Mouse (Mus musculus): Measurements from ENCODE around the gene Olfr554.
A peak's percentile ranks its signal among the peaks of the same experiment; 100 is the strongest.
"Not testable (repeated sequence)": the region's sequence is repeated elsewhere in the genome, so short reads cannot be mapped to it uniquely, and the experiment has no call there.

Olfr554 gene

GRCm38 (mm10) chr7:102638132-102638531 is at the start of gene Olfr554:
Olfr554 (plus strand) TSS chr7:102638432.
- no peak for DNase-seq (ENCODE audit: low spot score)

GRCm38 (mm10) chr7:102591786-102592185 is 46.4 kb upstream of the Olfr554 start, which contains the start of gene Olfr551:
Olfr551 (minus strand) TSS chr7:102591886.
- DNase-seq (ENCODE audit: low spot score), result no peak

GRCm38 (mm10) chr7:102597378-102598031 is 40.7 kb upstream of the Olfr554 start, which contains the start of gene Olfr552:
Olfr552 (plus strand) TSS chr7:102597770.
- DNase-seq (ENCODE audit: low spot score), result no peak

GRCm38 (mm10) chr7:102618118-102618517 is 20.1 kb upstream of the Olfr554 start, which contains the start of gene Olfr553:
Olfr553 (minus strand) TSS chr7:102618218.
- no peak for DNase-seq (ENCODE audit: low spot score)

- no peak for DNase-seq (ENCODE audit: low spot score)
Measured at GRCm38 (mm10) chr7:102619608-102620007, 18.6 kb upstream of the Olfr554 start.

GRCm38 (mm10) chr7:102620368-102620767 is 17.9 kb upstream of the Olfr554 start:
- not testable (repeated sequence) for DNase-seq (ENCODE audit: low spot score)

- peak; percentile 40 for DNase-seq (ENCODE audit: low spot score)
Measured at GRCm38 (mm10) chr7:102636665-102637064, 1.6 kb upstream of the Olfr554 start.

- DNase-seq (ENCODE audit: low spot score), result not testable (repeated sequence)
Measured at GRCm38 (mm10) chr7:102644945-102645344, 6.7 kb downstream of the Olfr554 start.

- no peak for DNase-seq (ENCODE audit: low spot score)
Measured at GRCm38 (mm10) chr7:102658523-102658922, 20.3 kb downstream of the Olfr554 start, which contains the start of gene Olfr555. Olfr555 (plus strand) TSS chr7:102658823.

GRCm38 (mm10) chr7:102664599-102664998 is 26.4 kb downstream of the Olfr554 start, which contains the start of gene Olfr556:
Olfr556 (plus strand) TSS chr7:102664899.
- DNase-seq (ENCODE audit: low spot score), result no peak

- DNase-seq (ENCODE audit: low spot score), result no peak
Measured at GRCm38 (mm10) chr7:102665378-102665777, 27.1 kb downstream of the Olfr554 start.

- no peak for DNase-seq (ENCODE audit: low spot score)
Measured at GRCm38 (mm10) chr7:102676225-102676624, 38.0 kb downstream of the Olfr554 start.

GRCm38 (mm10) chr7:102681916-102682315 is 43.7 kb downstream of the Olfr554 start:
- DNase-seq (ENCODE audit: low spot score), result no peak

GRCm38 (mm10) chr7:102686944-102687501 is 48.8 kb downstream of the Olfr554 start, which contains the start of gene Trim68:
Trim68 (minus strand) TSS chr7:102687327.
- peak; percentile 77 for DNase-seq (ENCODE audit: low spot score)

All from ovary, postnatal 14 days (tissue).